Mouse (Mus musculus) layer of hippocampus, postnatal 10 days (tissue): ENCODE results near the gene Pkd1l2. TPM values are rescaled to one million over a fixed set of nuclear protein-coding genes. Genes with fewer than 3 reads are reported as not detected.

Experiments used
- DNase-seq, 2 experiments: peaks; one replicate each; pipeline ENCODE4 v3.0.0; 2021; ENCODE audit warnings: low spot score in 2 of 2
- total RNA-seq, 2 experiments: library from RNA; stranded (reverse); gene quantifications; 2 replicates each; pipeline ENCODE4 v1.2.3; 2021

Gene Pkd1l2
- total RNA-seq, 2 experiments from 2014 or later: 0.05 to 0.07 TPM

GRCm38 (mm10) chr8:116978052-116978451, 104.2 kb downstream of the Pkd1l2 start:
- DNase-seq: peak in 1 of 2 experiments; percentile 14

- no peak for DNase-seq
Observed at GRCm38 (mm10) chr8:116975606-116976005, 106.6 kb downstream of the Pkd1l2 start.

- no peak for DNase-seq
Observed at GRCm38 (mm10) chr8:116975066-116975465, 107.2 kb downstream of the Pkd1l2 start.

GRCm38 (mm10) chr8:116969531-116969930, 112.7 kb downstream of the Pkd1l2 start:
- DNase-seq: no peak

- DNase-seq: peak in 1 of 2 experiments; percentile 40
Observed at GRCm38 (mm10) chr8:116954415-116954814, 127.8 kb downstream of the Pkd1l2 start.

GRCm38 (mm10) chr8:116952428-116952827, 129.8 kb downstream of the Pkd1l2 start:
- no peak for DNase-seq

- no peak for DNase-seq
Observed at GRCm38 (mm10) chr8:116951778-116952177, 130.5 kb downstream of the Pkd1l2 start.

GRCm38 (mm10) chr8:116951369-116951768, 130.9 kb downstream of the Pkd1l2 start:
- DNase-seq: no peak

- no peak for DNase-seq
Observed at GRCm38 (mm10) chr8:116947589-116947988, 134.7 kb downstream of the Pkd1l2 start.

GRCm38 (mm10) chr8:116946851-116947250, 135.4 kb downstream of the Pkd1l2 start:
- DNase-seq: no peak

GRCm38 (mm10) chr8:116946268-116946838, 135.9 kb downstream of the Pkd1l2 start:
- no peak for DNase-seq

Other genes with a start within 250 kb of the Pkd1l2 start
- 10 to 100 TPM; 11.8 to 12.5 TPM for gene Cmc2, start 161.0 kb downstream of the Pkd1l2 start, total RNA-seq
- 1 to 10 TPM; 2.3 to 2.6 TPM for gene Cenpn, start 160.7 kb downstream of the Pkd1l2 start, total RNA-seq
- 10 to 100 TPM; 31.3 to 32.6 TPM for gene Atmin, start 139.1 kb downstream of the Pkd1l2 start, total RNA-seq
- gene 1700030J22Rik, start 103.5 kb downstream of the Pkd1l2 start, total RNA-seq: 10 to 100 TPM; 10.2 TPM
- 10 to 100 TPM; 55.4 to 56.1 TPM for gene Gcsh, start 88.9 kb downstream of the Pkd1l2 start, total RNA-seq
- gene Bco1, start 13.4 kb upstream of the Pkd1l2 start, total RNA-seq: under 1 TPM in 1 of 2 experiments, not detected in 1; 0.21 TPM
- gene Gan, start 75.7 kb upstream of the Pkd1l2 start, total RNA-seq: 10 to 100 TPM; 22.6 to 24.7 TPM
- gene Cmip, start 174.6 kb upstream of the Pkd1l2 start, total RNA-seq: 100 to 1,000 TPM; 338 to 353 TPM